Mouse (Mus musculus): ENCODE data around the gene Mrpl57. TPM values are rescaled to one million over a fixed set of nuclear protein-coding genes. Genes with fewer than 3 reads are reported as not detected.
"Not testable (repeated sequence)": the region's sequence is repeated elsewhere in the genome, so short reads cannot be mapped to it uniquely, and the experiment has no call there.

Gene Mrpl57
- polyA plus RNA-seq, 1 experiment from 2014 or later, result 175 TPM

DNA sequence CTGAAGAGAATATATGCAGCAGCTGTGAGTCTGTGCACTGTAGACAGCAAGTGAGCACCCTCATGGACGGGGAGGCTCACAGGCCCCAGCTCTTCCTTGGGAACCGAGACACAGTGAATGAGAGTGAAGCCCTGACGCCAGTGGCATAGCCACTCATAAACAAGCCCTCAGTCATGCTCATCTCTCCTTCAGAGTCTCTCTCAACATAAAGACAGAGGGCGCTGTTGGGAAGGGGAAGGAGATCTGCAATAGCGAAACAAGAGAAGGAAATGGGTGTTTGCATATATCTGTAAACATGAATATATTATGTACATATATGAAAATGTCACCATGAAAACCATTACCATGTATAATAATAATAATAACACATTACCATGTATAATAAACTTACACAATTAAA lies 17.5 kb upstream of the Mrpl57 start:
- no peak overlapping the region for H3K4me2 ChIP-seq (ENCODE audit: low read depth, low read length)
- H3K4me3 ChIP-seq (ENCODE audit: low read depth, low read length), result no peak overlapping the region
- WGBS, result 70% methylated on average over 5 of the region's 5 CpGs
- no peak overlapping the region for H3K9ac ChIP-seq (replicated peaks; ENCODE audit: low read depth, low read length)
- peaks cover 14% of the 10 kb centered on the region for H3K36me3 ChIP-seq (ENCODE audit: control insufficient read depth, insufficient read depth, low read length)
- H3K9me3 ChIP-seq (ENCODE audit: control insufficient read depth, low read length), result no peaks in the 10 kb centered on the region
- no peaks in the 10 kb centered on the region for H3K27me3 ChIP-seq (ENCODE audit: control insufficient read depth, insufficient read depth, low read length)
- H3K4me1 ChIP-seq (ENCODE audit: control insufficient read depth, insufficient read depth, low read length), result no peaks in the 10 kb centered on the region
- H3K27ac ChIP-seq (ENCODE audit: low read depth, low read length), result no peak overlapping the region
- no peak for ATAC-seq (ENCODE audit: low read depth)

GRCm38 (mm10) chr14:57810886-57811285 lies 15.1 kb upstream of the Mrpl57 start:
- 92% methylated on average over 2 of the region's 2 CpGs for WGBS
- no peak overlapping the region for H3K27ac ChIP-seq (ENCODE audit: low read depth, low read length)
- no peak for ATAC-seq (ENCODE audit: low read depth)
- H3K36me3 ChIP-seq (ENCODE audit: control insufficient read depth, insufficient read depth, low read length), result peaks cover 4% of the 10 kb centered on the region; the same call in 1 of the 2 replicates
- H3K9me3 ChIP-seq (ENCODE audit: control insufficient read depth, low read length), result no peaks in the 10 kb centered on the region
- H3K9ac ChIP-seq (replicated peaks; ENCODE audit: low read depth, low read length), result no peak overlapping the region
- H3K4me3 ChIP-seq (ENCODE audit: low read depth, low read length), result no peak overlapping the region
- no peaks in the 10 kb centered on the region for H3K27me3 ChIP-seq (ENCODE audit: control insufficient read depth, insufficient read depth, low read length)
- no peak overlapping the region for H3K4me2 ChIP-seq (ENCODE audit: low read depth, low read length)
- no peaks in the 10 kb centered on the region for H3K4me1 ChIP-seq (ENCODE audit: control insufficient read depth, insufficient read depth, low read length)

- ATAC-seq (ENCODE audit: low read depth), result no peak
- Histone ChIP-seq H3K4me2 (ENCODE audit: low read depth, low read length) (no peak overlapping the region), H3K9ac (replicated peaks; ENCODE audit: low read depth, low read length) (no peak overlapping the region), H3K4me3 (ENCODE audit: low read depth, low read length) (no peak overlapping the region), H3K9me3 (ENCODE audit: control insufficient read depth, low read length) (no peaks in the 10 kb centered on the region), H3K27me3 (ENCODE audit: control insufficient read depth, insufficient read depth, low read length) (no peaks in the 10 kb centered on the region), H3K27ac (ENCODE audit: low read depth, low read length) (no peak overlapping the region), H3K36me3 (ENCODE audit: control insufficient read depth, insufficient read depth, low read length) (peaks cover 4% of the 10 kb centered on the region; the same call in 1 of the 2 replicates), H3K4me1 (ENCODE audit: control insufficient read depth, insufficient read depth, low read length) (no peaks in the 10 kb centered on the region)
- WGBS, result 97% methylated on average over 5 of the region's 5 CpGs
Measured at GRCm38 (mm10) chr14:57811844-57812243, 14.2 kb upstream of the Mrpl57 start.

GRCm38 (mm10) chr14:57820839-57821238 lies 5.2 kb upstream of the Mrpl57 start:
- Histone ChIP-seq H3K4me1 (ENCODE audit: control insufficient read depth, insufficient read depth, low read length) (no peaks in the 10 kb centered on the region), H3K27me3 (ENCODE audit: control insufficient read depth, insufficient read depth, low read length) (no peaks in the 10 kb centered on the region), H3K4me3 (ENCODE audit: low read depth, low read length) (no peak overlapping the region), H3K9ac (replicated peaks; ENCODE audit: low read depth, low read length) (no peak overlapping the region), H3K9me3 (ENCODE audit: control insufficient read depth, low read length) (no peaks in the 10 kb centered on the region), H3K4me2 (ENCODE audit: low read depth, low read length) (no peak overlapping the region), H3K27ac (ENCODE audit: low read depth, low read length) (no peak overlapping the region), H3K36me3 (ENCODE audit: control insufficient read depth, insufficient read depth, low read length) (no peaks in the 10 kb centered on the region)
- 96% methylated on average over 4 of the region's 4 CpGs for WGBS
- no peak for ATAC-seq (ENCODE audit: low read depth)

- Histone ChIP-seq H3K4me2 (ENCODE audit: low read depth, low read length) (peak overlapping the region; percentile 63), H3K9me3 (ENCODE audit: control insufficient read depth, low read length) (no peaks in the 10 kb centered on the region), H3K27me3 (ENCODE audit: control insufficient read depth, insufficient read depth, low read length) (no peaks in the 10 kb centered on the region), H3K4me1 (ENCODE audit: control insufficient read depth, insufficient read depth, low read length) (peaks cover 8% of the 10 kb centered on the region), H3K4me3 (ENCODE audit: low read depth, low read length) (peak overlapping the region; percentile 51), H3K27ac (ENCODE audit: low read depth, low read length) (no peak overlapping the region), H3K9ac (replicated peaks; ENCODE audit: low read depth, low read length) (peak overlapping the region; percentile 84; the same call in 1 of the 2 replicates), H3K36me3 (ENCODE audit: control insufficient read depth, insufficient read depth, low read length) (no peaks in the 10 kb centered on the region)
- 72% methylated on average over 1 of the region's 1 CpGs for WGBS
- ATAC-seq (ENCODE audit: low read depth), result no peak
Measured at GRCm38 (mm10) chr14:57827284-57827683, 1.2 kb downstream of the Mrpl57 start.

DNA sequence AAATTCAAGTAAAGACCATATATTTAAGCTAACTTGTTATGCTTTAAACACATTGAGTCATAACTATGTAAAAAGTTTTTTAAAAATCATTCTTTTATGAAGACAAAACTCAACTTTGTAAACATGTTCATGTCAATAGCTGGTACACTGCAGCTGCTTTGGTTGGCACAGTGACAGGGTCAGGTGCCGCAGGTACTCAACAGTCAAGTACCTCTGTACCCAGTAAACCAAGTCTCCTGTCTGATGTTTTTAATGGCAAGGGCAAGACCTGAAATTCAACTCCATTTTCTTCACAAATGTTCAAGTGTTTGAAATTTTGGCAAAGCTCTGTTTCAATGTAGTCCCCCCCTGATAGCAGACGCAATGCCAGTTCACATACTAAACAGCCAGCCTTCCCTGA lies 7.5 kb downstream of the Mrpl57 start:
- Histone ChIP-seq H3K9me3 (ENCODE audit: control insufficient read depth, low read length) (no peaks in the 10 kb centered on the region), H3K9ac (replicated peaks; ENCODE audit: low read depth, low read length) (no peak overlapping the region), H3K4me1 (ENCODE audit: control insufficient read depth, insufficient read depth, low read length) (no peaks in the 10 kb centered on the region), H3K4me3 (ENCODE audit: low read depth, low read length) (no peak overlapping the region), H3K4me2 (ENCODE audit: low read depth, low read length) (no peak overlapping the region), H3K27ac (ENCODE audit: low read depth, low read length) (no peak overlapping the region), H3K27me3 (ENCODE audit: control insufficient read depth, insufficient read depth, low read length) (no peaks in the 10 kb centered on the region), H3K36me3 (ENCODE audit: control insufficient read depth, insufficient read depth, low read length) (peaks cover 26% of the 10 kb centered on the region)
- 95% methylated on average over 2 of the region's 2 CpGs for whole genome bisulfite sequencing
- no peak for ATAC-seq (ENCODE audit: low read depth)

- no peak overlapping the region for H3K9ac ChIP-seq (replicated peaks; ENCODE audit: low read depth, low read length)
- H3K4me3 ChIP-seq (ENCODE audit: low read depth, low read length), result no peak overlapping the region
- no peak overlapping the region for H3K4me2 ChIP-seq (ENCODE audit: low read depth, low read length)
- ATAC-seq (ENCODE audit: low read depth), result no peak
- no peaks in the 10 kb centered on the region for H3K27me3 ChIP-seq (ENCODE audit: control insufficient read depth, insufficient read depth, low read length)
- no peaks in the 10 kb centered on the region for H3K4me1 ChIP-seq (ENCODE audit: control insufficient read depth, insufficient read depth, low read length)
- H3K9me3 ChIP-seq (ENCODE audit: control insufficient read depth, low read length), result no peaks in the 10 kb centered on the region
- 95% methylated on average over 10 of the region's 10 CpGs for whole genome bisulfite sequencing
- no peak overlapping the region for H3K27ac ChIP-seq (ENCODE audit: low read depth, low read length)
- peaks cover 33% of the 10 kb centered on the region for H3K36me3 ChIP-seq (ENCODE audit: control insufficient read depth, insufficient read depth, low read length)
Measured at GRCm38 (mm10) chr14:57835157-57835556, 9.1 kb downstream of the Mrpl57 start.

DNA sequence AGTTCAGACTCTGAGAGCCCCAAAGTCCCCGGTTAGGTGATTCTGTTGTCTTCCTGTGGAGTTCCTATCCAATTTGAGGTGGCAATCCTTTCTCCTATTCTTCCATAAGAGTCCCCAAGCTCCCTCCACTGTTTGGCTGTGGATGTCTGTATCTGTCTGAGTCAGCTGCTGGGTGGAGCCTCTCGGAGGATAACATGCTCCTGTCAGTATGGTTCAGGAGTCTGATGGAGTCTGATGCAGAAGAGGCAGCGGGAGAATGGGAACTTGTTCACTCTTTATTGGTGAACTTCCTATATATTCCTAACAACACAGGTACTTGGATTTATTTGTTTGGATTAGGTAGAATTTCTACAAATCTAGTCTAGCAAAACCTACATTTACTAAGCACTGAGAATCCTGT lies 18.5 kb downstream of the Mrpl57 start:
- H3K9me3 ChIP-seq (ENCODE audit: control insufficient read depth, low read length), result no peaks in the 10 kb centered on the region
- no peak for ATAC-seq (ENCODE audit: low read depth)
- no peaks in the 10 kb centered on the region for H3K4me1 ChIP-seq (ENCODE audit: control insufficient read depth, insufficient read depth, low read length)
- H3K27me3 ChIP-seq (ENCODE audit: control insufficient read depth, insufficient read depth, low read length), result no peaks in the 10 kb centered on the region
- H3K9ac ChIP-seq (replicated peaks; ENCODE audit: low read depth, low read length), result no peak overlapping the region
- H3K36me3 ChIP-seq (ENCODE audit: control insufficient read depth, insufficient read depth, low read length), result peaks cover 15% of the 10 kb centered on the region; the same call in 1 of the 2 replicates
- WGBS, result 95% methylated on average over 3 of the region's 3 CpGs
- H3K27ac ChIP-seq (ENCODE audit: low read depth, low read length), result no peak overlapping the region
- no peak overlapping the region for H3K4me2 ChIP-seq (ENCODE audit: low read depth, low read length)
- no peak overlapping the region for H3K4me3 ChIP-seq (ENCODE audit: low read depth, low read length)

DNA sequence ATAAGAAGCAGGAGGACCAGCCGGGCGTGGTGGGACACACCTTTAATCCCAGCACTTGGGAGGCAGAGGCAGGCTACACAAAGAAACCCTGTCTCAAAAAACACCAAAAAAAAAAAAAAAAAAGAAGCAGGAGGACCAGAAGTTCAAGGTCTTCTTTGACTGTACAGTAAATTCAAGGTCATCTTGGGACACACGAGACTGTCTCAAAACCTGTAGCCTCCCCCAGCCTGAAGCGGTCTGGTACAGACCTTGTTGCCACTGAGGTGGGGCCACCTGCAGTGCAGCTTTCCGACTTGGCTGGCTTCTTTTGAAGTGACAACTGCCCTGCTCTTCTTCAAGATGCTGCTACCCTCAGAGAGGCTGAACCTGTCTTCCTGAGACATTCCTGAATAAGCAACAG lies 22.0 kb downstream of the Mrpl57 start:
- not testable (repeated sequence) for H3K9ac ChIP-seq (replicated peaks; ENCODE audit: low read depth, low read length); H3K4me2 ChIP-seq (ENCODE audit: low read depth, low read length); H3K9me3 ChIP-seq (ENCODE audit: control insufficient read depth, low read length); ATAC-seq (ENCODE audit: low read depth); H3K4me3 ChIP-seq (ENCODE audit: low read depth, low read length); H3K36me3 ChIP-seq (ENCODE audit: control insufficient read depth, insufficient read depth, low read length); H3K27ac ChIP-seq (ENCODE audit: low read depth, low read length); H3K27me3 ChIP-seq (ENCODE audit: control insufficient read depth, insufficient read depth, low read length); H3K4me1 ChIP-seq (ENCODE audit: control insufficient read depth, insufficient read depth, low read length)
- WGBS, result 87% methylated on average over 5 of the region's 5 CpGs

DNA sequence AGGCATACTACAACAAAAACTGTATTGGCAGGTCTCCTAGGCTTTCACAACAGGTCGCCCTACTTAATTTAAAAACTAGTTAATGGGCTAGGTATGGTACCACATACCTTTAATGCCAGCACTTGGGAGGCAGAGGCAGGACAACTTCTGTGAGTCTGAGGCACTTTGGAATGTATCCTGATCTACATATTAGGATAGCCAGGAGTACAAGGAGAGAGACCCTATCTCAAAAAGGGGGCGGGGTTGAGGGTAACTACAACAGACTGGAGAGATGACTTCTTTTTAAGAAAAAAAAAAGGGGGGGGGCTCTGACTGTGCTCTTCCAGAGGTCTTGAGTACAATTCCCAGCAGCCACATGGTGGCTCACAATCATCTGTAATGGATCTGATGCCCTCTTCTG lies 22.6 kb downstream of the Mrpl57 start:
- H3K36me3 ChIP-seq (ENCODE audit: control insufficient read depth, insufficient read depth, low read length), result peaks cover 14% of the 10 kb centered on the region
- H3K27me3 ChIP-seq (ENCODE audit: control insufficient read depth, insufficient read depth, low read length), result no peaks in the 10 kb centered on the region
- no peak overlapping the region for H3K27ac ChIP-seq (ENCODE audit: low read depth, low read length)
- no peaks in the 10 kb centered on the region for H3K4me1 ChIP-seq (ENCODE audit: control insufficient read depth, insufficient read depth, low read length)
- no peak for ATAC-seq (ENCODE audit: low read depth)
- no peak overlapping the region for H3K9ac ChIP-seq (replicated peaks; ENCODE audit: low read depth, low read length)
- 93% methylated on average over 2 of the region's 2 CpGs for WGBS
- H3K4me2 ChIP-seq (ENCODE audit: low read depth, low read length), result no peak overlapping the region
- no peak overlapping the region for H3K4me3 ChIP-seq (ENCODE audit: low read depth, low read length)
- H3K9me3 ChIP-seq (ENCODE audit: control insufficient read depth, low read length), result no peaks in the 10 kb centered on the region
